Mouse (Mus musculus) urinary bladder, postnatal 25 days (tissue): ENCODE measurements around the gene Ptpn13.
A peak's percentile ranks its signal among the peaks of the same experiment; 100 is the strongest.

ENCODE experiments used
- DNase-seq: peaks from one replicate; pipeline ENCODE4 v3.0.0; 2022; ENCODE audit warnings: low spot score

Gene Ptpn13

DNA sequence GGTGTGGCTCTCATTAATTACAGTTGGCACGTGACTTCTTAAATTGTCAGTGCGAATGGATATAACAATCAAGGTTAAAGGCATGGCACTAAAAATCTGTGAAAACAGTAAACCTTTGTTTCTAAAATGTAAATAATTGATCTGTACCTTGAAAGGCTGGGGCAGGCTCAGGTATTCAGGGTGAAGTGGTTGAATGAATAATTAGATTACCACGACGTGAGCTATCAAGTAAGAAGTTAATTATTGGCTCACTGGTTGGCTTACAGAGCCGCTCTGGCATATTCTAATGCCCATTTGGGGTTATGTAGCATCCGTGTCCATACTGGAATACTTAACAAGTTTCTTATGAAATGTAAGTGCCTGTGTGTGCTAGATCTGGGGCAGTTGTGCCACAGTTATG, 92.6 kb downstream of the Ptpn13 start:
- DNase-seq, result no peak

DNA sequence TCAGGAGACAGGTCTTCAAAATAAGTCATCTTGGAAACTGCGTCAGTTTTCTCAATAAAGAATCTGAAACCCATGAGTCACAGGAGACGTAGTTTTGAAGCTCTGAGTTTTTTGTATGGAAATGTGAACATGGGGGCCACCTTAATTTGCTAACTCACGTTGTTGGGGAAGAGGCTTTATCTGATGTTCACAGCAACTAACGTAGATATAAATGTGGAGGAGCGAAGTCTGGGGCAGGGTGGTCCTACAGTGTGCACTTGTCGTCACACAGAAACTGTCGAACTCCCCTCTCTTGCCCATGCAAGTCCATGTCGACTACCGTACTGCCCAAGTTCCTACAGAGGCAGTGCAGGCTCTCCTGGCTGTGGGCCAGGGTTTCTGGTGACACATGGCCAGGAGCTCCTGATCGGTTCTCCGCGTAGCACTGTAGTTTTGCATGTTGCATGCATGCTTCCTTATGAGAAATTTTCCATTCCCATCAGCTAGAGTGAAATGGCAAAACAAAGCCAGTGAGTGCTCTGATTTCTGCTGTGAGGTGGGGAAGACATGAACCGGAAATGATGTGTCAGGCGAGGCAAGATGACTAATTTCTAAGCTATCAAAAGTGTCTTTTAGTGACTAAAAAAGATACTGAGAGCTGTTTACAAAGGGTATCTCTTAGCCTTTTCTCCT, 93.9 kb downstream of the Ptpn13 start:
- DNase-seq, result peak; percentile 49

DNA sequence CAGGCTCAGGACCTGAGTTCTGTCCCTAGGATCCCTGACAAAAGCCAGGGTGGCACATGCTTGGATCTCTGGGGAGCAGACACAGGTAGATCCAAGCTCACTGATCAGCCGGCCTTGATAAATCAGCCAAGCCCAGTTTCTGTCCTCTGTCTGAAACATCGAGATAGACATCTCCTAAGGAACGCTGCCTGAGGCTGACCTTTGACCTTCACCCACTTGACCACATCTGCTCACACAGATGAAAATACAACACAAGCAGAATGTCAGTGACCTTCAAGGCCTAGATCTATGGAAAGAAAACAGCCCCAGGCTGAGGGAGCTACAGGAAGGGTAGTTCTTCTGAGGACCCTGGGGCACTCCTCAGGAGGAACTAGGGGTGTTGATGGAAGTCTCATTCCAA, 97.4 kb downstream of the Ptpn13 start:
- DNase-seq, result no peak

GRCm38 (mm10) chr5:103526668-103527436, 101.9 kb downstream of the Ptpn13 start:
- no peak for DNase-seq

GRCm38 (mm10) chr5:103527437-103527718, 102.4 kb downstream of the Ptpn13 start:
- no peak for DNase-seq

DNA sequence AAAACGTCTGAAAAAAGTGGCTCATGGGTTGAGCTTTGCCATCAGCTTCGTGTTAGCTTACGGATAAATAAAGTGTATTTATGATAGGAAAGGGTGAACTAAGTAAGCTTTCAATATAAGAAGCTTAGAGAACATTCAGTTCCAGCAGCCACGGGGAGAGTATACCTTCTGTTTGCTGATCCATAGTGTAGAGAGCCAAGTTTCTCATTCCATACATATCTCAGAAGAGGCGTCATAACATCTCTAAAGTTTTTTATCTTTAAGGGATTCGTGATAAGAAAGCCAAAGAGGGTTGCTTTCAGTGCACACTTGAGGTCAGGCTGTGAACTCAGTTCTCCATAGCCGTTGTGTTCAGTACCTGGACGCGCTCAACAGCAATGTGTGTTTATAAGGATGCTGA, 105.2 kb downstream of the Ptpn13 start:
- no peak for DNase-seq

- no peak for DNase-seq
Measured at GRCm38 (mm10) chr5:103532841-103533390, 107.9 kb downstream of the Ptpn13 start.

DNA sequence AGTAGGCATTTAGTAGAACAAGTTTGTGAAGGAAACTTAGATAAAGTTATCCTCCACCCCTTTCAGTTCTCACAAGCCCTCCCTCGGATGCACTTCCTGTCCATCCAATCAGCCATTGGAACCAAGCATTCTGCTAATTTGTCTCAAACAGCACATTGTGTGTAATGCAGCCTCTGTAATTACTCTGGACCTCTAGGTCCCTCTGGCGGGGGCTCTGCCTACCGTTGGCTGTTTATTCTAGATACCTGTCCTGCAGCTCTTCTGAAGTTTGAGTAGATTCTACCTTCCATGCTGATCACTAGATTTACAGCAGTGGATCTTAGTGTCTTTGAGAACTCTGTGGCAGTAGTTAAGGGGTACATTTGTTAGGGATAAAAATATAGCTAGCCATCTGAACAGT, 109.5 kb downstream of the Ptpn13 start:
- DNase-seq, result no peak

GRCm38 (mm10) chr5:103537429-103537828, 112.4 kb downstream of the Ptpn13 start:
- DNase-seq, result no peak

GRCm38 (mm10) chr5:103540612-103541011, 115.6 kb downstream of the Ptpn13 start:
- no peak for DNase-seq

- DNase-seq, result no peak
Measured at GRCm38 (mm10) chr5:103541136-103541535, 116.1 kb downstream of the Ptpn13 start.

DNA sequence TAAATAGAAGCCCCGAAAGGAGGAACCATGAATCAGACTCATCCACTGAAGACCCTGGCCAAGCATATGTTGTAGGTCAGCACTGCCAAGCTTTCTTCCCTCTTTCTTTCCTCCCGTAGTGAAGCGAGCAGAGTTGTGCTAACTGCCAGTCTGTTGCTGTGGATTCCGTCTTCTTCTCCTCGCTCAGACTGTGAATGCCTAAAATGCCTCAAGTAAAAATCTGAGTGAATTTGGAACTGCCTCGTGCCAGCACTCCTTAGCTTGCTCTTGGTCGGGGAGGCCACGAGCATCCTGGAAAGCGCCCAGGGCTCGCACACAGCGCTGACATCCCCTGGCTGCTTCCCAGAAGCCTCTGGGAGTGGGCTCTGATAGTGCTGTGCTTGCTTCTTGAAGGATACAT, 116.5 kb downstream of the Ptpn13 start:
- DNase-seq, result no peak

DNA sequence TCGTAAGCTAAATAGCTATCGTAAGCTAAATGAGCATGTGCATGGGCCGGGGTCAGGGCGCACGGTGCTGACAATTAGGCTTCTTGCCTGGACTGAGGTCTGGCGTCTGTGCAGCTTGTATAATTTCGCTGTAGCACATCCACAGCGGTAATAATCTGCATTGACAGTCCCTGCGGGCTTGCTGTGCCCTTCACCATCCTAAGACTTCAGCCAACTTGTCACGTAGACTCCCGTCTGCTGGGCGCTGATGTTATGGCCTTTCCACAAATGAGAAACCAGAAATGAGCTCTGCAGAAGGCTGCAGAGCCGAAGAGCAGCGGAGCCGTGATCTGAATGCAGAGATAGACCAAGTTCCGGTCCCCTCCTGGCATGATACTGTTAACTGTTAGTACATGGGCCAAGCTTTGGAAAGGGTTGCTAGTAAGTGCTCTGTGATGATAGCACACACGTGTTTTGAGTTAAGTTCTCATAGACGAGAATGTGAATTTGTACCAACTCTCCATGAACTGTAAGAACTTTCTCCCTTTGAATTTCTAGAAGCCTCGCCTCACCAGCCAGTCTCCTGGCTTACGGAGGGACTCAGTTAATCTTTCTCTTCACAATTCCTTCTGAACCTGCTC, 120.5 kb downstream of the Ptpn13 start:
- DNase-seq, result no peak

DNA sequence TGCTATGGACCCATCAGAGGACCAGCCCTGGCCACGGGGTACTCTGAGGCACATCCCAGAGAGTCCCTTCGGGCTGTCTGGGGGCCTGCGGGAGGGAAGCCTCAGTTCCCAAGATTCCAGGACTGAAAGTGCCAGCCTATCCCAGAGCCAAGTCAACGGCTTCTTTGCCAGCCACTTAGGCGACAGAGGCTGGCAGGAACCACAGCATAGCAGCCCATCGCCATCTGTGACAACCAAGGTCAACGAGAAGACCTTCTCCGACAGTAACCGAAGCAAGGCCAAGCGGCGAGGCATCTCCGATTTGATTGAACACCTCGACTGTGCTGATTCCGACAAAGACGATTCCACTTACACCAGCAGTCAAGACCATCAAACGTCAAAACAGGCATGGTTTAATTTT, 129.8 kb downstream of the Ptpn13 start:
- no peak for DNase-seq

GRCm38 (mm10) chr5:103560546-103560945, 135.6 kb downstream of the Ptpn13 start:
- DNase-seq, result no peak

GRCm38 (mm10) chr5:103568034-103568433, 143.0 kb downstream of the Ptpn13 start:
- DNase-seq, result no peak

DNA sequence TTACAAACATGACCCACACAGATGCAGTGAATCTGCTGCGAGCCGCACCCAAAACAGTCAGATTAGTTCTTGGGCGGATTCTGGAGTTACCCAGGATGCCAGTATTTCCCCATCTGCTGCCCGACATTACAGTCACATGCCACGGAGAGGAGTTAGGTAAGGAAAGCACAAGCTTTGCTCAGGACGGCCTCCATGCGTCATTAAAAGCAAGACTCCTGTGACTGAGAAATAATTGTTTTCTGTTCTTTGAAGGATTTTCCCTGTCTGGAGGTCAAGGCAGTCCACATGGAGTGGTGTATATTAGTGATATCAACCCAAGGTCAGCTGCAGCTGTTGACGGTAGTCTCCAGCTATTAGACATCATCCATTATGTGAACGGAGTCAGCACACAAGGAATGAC, 144.5 kb downstream of the Ptpn13 start:
- DNase-seq, result no peak

- DNase-seq, result peak; percentile 26
Measured at GRCm38 (mm10) chr5:103579680-103580420, 154.9 kb downstream of the Ptpn13 start.

DNA sequence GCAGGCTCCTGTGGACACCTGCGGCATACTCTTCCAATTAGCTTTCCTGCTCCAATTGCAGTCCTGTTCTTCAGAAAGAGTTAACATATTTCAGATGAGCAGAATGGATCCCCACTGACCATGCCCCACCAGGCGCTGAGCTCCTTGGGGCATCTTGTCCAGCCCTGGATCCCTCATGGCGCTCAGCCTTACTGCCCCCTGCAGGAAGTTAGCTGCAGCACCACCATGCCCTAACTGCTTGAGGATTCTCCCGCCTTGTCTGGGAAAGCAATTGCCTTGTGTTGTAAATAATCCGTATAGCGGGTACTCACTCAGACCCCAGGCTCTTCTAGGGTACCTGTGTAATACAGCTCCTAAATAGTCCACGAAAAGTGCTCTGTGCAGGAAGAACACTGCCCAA, 162.2 kb downstream of the Ptpn13 start:
- DNase-seq, result no peak

DNA sequence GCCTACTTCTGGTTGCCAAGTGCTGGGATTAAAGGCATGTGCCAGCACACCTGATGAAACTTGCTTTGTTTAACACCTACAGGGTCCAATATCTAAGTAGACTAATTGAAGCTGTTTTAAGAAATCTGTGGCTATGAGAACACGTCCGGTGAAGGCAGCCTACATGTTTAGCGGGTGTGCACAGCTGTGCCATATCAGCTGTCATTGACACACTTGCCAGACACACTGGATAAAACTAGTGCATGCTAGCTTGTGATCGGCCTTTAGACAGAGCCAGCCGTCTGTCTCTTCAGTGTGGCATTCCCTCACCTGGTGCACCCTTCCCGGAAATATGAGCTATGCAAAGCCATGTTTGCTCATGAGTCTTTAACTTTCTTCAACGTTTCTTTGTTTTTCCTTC, 166.9 kb downstream of the Ptpn13 start:
- DNase-seq, result no peak

DNA sequence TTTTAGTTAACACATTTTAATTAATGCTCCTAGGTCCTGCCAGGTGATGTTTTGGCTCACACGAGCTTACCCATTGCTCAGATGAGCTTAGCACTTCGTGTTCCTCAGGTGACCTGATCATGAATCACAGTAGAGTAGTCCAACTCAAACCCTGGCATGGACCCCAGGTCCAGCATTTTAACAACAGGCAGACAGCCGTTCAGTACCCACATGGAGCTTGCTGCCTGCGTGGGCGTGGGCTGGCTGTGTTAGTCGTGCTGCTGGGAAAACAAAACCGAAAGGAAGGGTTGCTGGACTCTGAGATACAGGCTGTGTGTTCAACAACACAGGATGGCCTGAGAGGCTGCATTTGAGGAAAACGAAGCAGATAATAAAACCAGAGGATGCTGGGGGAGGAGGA, 167.7 kb downstream of the Ptpn13 start:
- no peak for DNase-seq

- no peak for DNase-seq
Measured at GRCm38 (mm10) chr5:103593575-103593974, 168.6 kb downstream of the Ptpn13 start.
